Mouse (Mus musculus) T-cell, adult 2 months (primary cell): Measurements from ENCODE around the gene Myh6.
"Not testable (repeated sequence)": the region's sequence is repeated elsewhere in the genome, so short reads cannot be mapped to it uniquely, and the experiment has no call there.

Experiments used
- DNase-seq: peaks from one replicate; pipeline ENCODE4 v3.0.0; 2022; ENCODE audit warnings: low spot score

The Myh6 gene

GRCm38 (mm10) chr14:54994136-54994868 lies 27.6 kb upstream of the Myh6 start, which contains the start of gene Myh7:
Gene Myh7 (minus strand): TSS chr14:54994626.
- no peak for DNase-seq

DNA sequence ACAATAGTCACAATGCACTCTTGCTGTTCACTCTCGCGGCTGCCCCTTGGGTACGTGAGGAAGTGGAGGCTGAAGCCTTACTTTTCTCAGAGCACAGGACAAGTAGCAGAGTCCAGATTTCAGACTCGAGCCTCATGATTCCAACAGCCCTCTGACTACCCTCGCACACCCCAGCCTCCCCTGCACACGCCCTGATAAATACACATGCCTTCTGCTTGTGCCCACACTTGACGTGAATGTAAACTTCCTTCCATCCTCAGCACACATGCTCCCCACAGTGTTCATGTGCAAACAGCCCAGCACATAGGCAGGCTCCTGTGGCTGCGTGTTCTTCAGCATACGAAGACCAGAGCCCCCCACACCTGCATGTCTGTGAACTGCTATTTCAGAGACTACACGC lies 26.9 kb upstream of the Myh6 start:
- DNase-seq, result no peak

GRCm38 (mm10) chr14:54992196-54992595 lies 25.5 kb upstream of the Myh6 start:
- DNase-seq, result no peak

DNA sequence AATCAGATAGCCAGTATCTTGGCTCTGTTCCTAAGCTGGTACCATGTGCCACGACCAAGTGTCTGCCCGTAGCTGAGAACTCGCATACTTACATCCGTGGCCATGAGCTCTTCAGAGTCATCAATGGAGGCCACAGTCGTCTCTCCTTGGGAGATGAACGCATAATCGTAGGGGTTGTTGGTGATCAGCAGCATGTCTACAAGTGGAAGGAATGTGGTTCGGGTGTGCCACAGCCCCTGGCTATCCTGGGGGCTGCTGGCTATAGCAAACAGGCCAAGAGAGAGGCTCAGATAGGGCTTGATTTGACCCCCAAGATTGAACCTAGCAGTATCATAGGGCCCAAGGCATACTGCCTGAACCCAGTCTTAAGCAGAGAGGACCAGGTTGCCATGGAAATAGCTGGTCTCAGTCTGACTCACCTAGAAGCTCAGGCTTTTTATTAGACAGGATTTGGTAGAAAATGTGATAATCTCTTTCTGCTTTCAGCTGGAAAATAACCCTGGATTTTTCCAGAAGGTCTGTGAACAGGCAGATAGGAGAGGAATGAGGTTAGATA lies 23.2 kb upstream of the Myh6 start:
- DNase-seq, result no peak

- no peak for DNase-seq
Observed at GRCm38 (mm10) chr14:54988882-54989281, 22.2 kb upstream of the Myh6 start.

DNA sequence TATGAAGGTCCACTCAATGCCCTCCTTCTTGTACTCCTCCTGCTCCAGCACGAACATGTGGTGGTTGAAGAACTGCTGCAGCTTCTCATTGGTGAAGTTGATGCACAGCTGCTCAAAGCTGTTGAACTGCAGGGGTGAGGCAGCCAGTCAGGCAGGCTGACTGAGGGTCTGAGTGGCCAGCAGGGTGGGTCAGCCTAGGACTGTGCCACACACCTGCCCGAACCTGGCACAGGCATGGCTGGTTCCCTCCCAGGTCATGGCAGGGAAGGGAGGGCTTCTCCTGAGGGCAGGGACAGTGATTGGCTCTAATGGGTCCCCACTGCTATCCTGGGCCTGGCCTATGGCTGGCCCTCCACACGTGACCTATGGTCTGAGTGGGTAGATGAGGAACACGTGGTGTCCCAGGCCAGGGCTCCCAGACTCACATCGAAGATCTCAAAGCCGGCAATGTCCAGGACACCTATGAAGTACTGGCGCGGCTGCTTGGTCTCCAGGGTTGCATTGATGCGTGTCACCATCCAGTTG lies 21.7 kb upstream of the Myh6 start:
- DNase-seq, result not testable (repeated sequence)

DNA sequence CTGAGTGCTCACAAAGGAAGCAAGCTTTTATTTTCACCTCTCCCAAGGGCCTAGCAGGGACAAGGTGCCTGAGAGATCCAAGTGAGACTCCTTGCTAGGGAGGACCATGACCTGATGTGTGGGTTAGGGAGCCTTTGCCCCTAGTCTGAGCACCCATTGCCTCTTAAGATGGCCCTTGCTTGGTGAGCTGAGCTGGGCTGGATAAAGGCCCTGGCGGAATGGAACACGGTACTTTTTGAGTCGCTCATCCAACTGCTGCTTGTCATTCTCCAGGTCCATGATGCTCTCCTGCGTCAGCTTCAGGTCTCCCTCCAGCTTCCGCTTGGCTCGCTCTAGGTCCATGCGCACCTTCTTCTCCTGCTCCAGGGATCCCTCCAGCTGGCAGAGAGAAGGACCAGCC lies 15.2 kb upstream of the Myh6 start:
- DNase-seq, result no peak

GRCm38 (mm10) chr14:54978664-54979063 lies 11.9 kb upstream of the Myh6 start:
- no peak for DNase-seq

DNA sequence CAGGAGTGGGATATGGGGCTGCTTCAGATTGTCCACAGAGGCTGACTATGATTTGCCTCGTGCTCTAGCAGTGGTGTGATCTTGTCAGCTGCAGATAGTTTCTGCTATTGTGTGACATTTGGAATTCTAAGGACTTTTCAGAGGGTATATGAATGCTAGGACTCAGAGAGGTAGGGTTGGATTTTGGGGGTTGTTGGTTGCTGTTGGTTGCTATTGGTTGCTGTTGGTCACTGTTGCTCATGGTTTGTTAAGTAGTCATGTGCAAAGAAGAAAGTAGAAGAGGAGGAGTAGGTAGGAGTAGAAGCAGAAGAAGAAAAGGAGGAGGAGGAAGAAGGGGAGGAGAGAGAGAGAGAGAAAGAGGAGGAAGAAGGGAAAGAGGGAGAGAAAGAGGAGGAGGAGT lies 9.9 kb upstream of the Myh6 start, which contains the start of gene Gm17428:
Gm17428 (plus strand) TSS at position 301 of the 400 bp plus-strand sequence.
- no peak for DNase-seq

- DNase-seq, result no peak
Observed at GRCm38 (mm10) chr14:54974068-54974791, 7.5 kb upstream of the Myh6 start.

DNA sequence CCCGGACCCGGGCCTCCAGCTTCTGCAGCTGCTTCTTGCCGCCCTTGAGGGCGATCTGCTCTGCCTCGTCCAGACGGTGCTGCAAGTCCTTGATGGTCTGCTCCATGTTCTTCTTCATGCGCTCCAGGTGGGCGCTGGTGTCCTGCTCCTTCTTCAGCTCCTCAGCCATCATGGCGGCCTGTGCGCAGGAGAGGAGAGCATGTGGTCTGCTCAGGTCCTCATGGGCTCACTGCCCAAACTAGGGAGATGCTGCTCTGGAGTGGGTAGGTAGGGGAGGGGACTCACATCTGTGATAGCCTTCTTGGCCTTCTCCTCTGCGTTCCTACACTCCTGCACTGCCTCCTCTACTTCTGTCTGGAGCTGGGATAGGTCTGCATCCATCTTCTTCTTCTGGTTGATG lies 6.1 kb upstream of the Myh6 start:
- DNase-seq, result not testable (repeated sequence)

DNA sequence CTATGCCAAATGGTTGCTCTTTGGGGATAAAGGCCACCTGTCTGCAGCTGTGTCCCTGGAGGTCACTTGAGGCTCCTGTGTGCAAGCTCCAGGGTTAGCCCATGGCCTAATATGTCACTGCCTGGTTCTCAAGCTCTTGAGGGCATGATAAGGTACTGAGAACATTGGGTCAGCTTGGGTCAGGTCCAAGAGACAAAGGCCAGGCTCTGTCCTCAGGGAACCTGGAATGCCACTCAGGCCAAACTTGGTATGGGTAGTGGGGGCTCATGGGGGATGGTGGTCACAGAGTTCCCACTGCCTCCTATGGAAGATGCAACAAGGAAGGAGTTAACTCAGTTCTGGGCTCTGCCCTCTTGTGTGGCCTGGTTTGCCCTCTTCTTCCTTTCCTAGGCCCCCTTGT lies 1.6 kb upstream of the Myh6 start:
- no peak for DNase-seq

GRCm38 (mm10) chr14:54967874-54968273 lies 1.1 kb upstream of the Myh6 start:
- DNase-seq, result no peak

DNA sequence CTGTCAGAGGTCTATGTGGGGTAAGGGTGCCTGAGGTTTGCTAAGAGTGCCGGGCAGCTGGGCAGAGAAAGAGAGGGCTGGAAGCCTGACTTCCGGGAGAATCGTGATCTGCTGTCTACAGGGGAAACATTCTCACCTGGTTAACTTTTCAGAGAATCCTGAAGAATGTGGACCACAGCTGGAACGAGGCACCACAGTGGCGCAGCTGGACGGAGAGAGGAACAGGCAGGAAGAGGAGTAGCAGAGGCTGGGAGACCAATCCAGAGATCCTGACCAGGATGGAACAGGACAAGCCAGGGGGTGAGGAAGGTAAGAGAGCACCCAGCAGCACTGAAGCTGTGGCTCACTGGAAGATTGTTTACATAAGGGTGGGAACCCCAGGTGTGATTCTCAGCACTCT lies 1.1 kb downstream of the Myh6 start:
- DNase-seq, result no peak

DNA sequence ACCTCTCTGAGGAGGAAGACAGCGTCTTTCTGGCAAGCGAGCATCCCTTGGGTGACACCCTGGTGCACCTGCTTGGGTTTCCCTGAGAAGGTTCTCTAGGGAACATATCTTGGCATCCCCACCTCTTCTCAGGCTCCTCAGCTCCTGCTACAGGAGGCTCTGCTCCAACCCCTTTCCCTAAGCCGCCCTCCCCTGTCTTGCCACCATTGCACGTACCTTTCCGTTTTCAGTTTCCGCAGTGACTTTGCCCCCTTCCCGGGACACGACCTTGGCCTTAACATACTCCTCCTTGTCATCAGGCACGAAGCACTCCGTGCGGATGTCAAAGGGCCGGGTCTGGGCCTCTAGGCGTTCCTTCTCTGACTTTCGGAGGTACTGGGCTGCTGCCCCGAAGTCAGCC lies 1.7 kb downstream of the Myh6 start:
- DNase-seq, result no peak

GRCm38 (mm10) chr14:54963727-54964126 lies 3.0 kb downstream of the Myh6 start:
- DNase-seq, result no peak

DNA sequence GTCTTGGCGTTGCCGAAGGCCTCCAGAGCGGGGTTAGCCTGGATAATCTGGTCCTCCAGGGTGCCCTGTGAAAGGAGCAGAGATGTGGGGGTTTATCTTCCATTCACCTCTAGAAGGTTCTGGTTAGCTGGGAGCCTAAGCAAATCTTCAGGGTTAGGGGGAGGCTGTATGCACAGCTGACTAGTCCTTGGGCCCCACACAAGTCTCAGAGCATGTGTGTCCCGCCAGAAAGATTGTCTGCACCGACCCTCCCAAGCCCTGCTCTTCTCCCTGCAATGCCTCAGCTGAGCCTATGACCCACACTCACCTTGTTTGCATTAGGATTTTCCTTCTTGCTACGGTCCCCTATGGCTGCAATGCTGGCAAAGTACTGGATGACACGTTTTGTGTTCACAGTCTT lies 4.0 kb downstream of the Myh6 start:
- no peak for DNase-seq

GRCm38 (mm10) chr14:54961487-54961886 lies 5.2 kb downstream of the Myh6 start:
- DNase-seq, result no peak

- DNase-seq, result no peak
Observed at GRCm38 (mm10) chr14:54960769-54961168, 6.0 kb downstream of the Myh6 start.

DNA sequence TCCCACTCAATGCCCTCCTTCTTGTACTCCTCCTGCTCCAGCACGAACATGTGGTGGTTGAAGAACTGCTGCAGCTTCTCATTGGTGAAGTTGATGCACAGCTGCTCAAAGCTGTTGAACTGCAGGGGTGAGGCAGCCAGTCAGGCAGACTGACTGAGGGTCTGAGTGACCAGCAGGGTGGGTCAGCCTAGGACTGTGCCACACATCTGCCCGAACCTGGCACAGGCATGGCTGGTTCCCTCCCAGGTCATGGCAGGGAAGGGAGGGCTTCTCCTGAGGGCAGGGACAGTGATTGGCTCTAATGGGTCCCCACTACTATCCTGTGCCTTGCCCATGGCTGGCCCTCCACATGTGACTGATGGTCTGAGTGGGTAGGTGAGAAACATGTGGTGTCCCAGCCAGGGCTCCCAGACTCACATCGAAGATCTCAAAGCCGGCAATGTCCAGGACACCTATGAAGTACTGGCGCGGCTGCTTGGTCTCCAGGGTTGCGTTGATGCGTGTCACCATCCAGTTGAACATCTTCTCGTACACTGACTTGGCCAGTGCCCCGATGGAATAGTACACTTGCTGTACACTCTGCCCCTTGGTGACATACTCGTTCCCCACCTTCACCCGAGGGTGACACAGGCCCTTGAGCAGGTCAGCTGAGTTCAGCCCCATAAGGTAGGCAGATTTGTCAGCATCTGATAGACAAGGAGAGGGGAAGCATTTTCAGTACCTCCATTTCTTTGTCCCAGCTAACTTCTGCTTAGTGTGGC lies 6.7 kb downstream of the Myh6 start:
- DNase-seq, result not testable (repeated sequence)

DNA sequence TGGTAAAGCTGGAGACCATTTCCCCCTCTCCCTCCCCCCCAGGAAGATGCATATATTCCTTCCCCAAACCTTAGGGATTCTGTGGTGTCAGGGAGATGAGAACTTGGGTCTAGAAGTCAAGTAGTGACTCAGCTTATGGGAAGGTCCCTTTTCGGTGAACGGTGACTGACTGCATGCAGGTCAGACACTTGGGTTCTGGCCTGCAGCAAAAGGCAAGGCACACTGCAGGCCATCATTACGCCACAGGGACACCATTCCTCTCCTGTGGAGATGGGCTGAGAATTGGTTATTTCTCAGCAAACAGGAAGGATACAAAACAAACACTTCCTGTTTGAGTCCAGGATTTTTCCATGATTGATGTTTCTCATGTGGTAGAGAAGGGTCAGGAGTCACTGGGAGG lies 7.5 kb downstream of the Myh6 start:
- no peak for DNase-seq

DNA sequence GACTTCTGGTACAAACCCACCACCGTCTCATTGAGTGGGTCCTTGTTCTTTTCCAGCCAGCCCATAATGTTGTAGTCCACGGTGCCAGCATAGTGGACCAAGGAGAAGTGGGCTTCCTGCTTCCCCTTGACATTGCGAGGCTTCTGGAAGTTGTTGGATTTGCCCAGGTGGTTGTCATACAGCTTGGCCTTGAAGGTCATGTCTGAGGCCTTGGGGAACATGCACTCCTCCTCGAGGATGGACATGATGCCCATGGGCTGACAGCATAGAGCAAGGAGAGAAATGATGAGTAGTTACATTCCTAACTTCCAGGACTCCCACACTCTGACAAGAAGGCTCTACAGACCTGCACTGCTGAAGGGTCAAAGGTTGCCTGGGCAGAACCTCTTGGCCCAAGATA lies 8.2 kb downstream of the Myh6 start:
- no peak for DNase-seq
